Mouse (Mus musculus): ENCODE data around the gene Bmt2.

The Bmt2 gene

DNA sequence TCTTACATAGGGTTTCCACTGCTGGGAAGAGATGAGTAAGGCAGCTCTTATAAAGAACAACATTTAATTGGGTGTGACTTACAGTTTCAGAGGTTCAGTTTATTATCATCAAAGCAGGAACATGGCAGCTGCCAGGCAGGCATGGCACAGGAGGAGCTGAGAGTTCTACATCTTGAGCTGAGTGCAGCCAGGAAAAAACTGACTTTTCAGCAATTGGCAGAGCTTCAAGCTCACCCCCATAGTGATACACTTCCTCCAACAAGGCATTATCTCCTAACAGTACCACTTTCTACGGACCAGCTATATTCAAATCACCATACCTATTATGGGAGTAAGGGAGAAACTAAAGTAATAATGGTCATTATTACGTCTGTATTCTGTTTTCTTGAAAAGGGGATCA lies 58.1 kb downstream of the Bmt2 start:
- no peak for DNase-seq (ENCODE audit: low read depth, low spot score)

DNA sequence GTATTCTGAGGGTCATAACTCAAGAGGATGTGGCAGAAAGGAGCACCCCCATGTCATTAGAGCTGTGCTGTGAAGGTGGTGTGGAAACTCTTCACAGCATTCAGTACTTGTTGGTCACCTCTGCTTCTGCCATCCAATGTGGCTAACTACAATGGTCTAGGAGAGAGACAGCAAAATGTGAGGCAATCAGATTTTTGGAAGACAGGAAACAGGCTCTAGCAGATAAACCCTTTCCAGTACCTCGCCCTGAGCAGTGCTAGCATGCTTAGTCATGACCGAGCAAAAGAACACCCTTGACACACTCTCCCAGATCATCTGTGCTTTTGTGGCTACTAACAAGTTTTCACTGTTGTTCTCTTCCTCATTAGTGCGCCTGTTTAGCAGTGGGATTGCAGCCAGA lies 60.7 kb downstream of the Bmt2 start:
- DNase-seq (ENCODE audit: low read depth, low spot score), result no peak

DNA sequence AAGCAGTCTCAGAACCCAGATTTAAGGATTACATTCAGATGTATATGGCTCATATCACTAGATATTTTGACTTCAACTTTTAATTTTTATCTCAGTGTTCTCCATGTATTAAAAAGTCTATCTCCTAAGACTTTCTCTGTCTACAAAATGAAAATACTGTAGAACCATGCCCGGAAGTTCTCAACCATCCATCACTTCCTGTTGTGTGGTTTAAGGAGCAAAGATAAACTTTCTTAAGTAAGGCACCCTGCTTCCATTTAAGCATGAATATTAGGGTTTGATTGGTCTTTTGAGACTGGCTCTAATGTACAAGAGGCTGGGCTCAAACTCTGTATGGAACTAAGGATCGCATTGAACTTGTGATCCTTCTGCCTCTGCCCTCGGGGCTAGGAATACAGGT lies 63.2 kb downstream of the Bmt2 start:
- DNase-seq (ENCODE audit: low read depth, low spot score), result no peak

DNA sequence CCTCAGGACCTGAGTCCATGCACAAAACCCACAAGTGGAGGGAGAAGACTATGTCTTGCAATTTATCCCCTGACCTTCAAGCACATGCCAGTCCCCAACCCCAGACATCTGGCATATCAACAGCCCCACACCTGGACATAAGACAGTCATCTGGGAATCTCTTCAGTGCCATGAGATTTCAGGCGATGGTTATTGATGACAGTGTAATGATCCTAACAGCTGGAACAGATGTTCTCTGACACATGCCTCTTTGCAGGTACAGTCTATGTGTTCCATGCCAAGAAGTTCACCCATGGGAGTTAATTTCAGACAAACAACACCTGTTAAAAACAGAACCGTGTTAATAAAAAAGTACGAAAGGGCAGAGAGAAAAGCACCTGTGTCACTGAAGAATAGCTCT lies 64.1 kb downstream of the Bmt2 start:
- DNase-seq (ENCODE audit: low read depth, low spot score), result no peak

DNA sequence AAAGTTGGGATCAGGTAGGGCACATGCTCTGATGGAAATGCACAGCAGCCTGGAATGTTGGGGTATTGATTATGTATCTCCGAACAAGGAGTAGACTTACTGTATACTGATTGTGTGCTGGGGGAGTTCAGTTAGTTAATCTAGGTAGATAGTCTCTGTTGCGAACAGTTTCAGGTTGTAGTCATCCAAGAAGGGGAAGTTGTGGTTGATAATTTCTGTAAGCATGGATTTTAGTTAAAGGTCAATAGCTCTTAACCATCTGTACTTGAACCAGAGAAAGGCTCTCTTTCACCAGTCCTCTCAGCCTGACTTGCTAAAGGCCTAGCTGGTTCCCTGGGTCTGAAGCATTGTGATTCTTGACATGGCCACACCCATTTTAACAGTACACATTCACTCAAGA lies 66.9 kb downstream of the Bmt2 start:
- DNase-seq (ENCODE audit: low read depth, low spot score), result no peak

DNA sequence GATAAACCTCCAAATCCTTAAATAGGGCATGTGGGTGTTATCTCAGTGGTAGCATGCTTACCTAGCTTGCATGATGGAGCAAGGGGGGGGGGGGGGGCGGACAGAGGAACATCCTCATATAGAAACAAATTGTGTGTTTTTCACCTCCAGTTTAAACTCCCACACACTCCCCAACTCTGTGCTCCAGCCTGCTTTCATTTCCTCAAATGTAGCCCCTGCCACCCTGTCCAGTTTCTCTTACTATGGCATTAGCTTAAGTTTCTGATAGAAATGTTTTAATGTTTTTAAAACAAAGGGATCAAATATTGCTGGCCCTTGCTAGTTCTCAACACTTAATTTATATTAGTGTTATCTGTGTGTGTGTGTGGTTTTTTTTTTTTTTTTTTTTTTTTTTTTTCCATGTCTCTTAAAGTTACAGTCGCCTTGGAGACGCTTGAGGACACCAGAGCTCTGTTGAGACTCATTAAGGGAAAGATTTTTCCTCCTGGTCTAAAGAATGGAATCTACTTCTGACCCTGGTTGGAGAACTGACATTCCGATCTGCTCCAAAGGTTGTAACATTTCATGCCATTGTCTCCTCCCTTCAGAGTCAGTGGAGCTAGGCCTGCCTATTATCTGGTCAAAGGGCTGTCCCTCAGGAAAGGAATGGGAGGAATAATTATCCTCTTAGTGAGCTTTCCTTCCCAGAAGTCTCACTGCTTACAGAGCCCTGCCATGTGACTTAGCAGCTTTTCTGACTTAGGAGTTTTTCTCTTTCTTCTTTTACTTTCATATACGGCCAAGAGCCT lies 68.2 kb downstream of the Bmt2 start:
- DNase-seq (ENCODE audit: low read depth, low spot score), result peak; percentile 54

DNA sequence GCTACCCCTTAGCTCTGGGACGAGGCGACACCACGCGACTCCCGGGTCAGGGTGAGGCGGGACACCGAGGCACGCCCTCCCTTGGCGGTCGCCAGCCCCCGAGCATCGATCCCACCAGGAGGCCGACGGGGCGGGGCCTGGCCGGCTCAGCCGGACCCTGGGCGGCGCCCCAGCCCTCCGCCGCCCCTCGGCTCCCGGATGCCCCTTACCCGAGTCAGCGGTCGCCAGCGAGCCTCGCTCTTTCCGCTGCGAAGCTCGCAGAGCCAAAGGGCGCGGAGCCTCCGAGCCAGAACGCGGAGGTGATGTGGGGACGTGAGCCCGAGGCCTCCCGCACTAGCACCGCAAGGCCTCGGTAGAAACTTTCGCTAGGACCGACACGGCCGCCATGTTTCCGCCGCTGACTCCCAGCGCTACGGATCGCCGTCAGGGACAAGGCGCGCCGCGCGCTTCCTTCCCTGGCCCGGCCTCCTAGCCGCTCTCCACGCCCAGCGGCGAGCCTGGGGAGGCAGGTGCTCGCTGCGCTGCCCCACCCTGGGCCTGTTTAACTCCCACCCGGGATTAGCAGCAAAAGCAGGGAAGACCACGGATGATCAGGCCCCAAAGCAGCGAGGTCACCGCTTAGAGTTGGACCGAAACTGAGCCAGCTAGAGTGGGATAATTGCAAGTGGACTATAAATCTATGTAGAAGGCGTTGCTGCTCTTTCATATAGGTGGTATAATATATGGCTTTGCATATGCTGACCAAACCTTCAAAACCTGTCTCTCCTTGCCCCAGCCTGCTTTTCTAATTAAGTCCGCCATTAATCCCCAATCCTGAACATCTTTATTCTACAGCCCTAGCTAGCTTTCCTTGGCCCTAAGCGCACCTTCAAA lies 69.9 kb downstream of the Bmt2 start, which contains the start of gene Tmem168:
Gene Tmem168 (minus strand): TSS at position 480 of the 873 bp plus-strand sequence.
- DNase-seq (ENCODE audit: low read depth, low spot score), result peak; percentile 94

DNA sequence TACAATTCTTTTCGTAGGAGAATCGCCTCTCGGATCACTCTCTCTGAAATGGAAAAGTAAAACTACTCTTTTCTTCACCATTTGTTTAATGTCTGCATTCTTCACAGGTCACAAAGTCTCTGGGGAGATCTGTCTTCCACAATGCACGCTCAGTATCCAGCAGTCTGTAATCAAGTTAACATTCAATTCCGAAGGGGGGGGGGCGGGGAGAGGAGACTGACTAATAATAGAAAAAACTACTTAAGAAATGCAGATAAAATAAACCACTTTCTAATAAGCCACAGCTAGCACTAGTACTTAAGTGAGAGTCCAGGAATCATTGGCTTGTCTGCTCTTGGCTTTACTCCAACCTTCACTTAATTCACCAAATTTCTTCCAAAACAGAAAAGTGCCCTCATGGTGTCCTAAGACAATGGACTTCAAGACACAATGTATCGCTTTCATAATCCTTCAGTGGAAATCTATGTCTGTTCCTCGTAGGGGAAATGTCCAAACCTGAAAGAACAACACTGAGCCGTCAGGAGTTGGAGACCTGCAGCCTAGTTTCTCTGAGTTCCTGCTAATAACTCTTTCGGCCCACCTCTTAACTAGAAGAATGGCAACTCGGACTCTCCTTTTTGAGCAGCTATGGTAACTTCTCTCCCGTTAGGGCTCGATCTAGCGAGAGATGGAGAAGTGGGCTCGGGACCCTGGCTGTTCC lies 70.7 kb downstream of the Bmt2 start:
- DNase-seq (ENCODE audit: low read depth, low spot score), result no peak

DNA sequence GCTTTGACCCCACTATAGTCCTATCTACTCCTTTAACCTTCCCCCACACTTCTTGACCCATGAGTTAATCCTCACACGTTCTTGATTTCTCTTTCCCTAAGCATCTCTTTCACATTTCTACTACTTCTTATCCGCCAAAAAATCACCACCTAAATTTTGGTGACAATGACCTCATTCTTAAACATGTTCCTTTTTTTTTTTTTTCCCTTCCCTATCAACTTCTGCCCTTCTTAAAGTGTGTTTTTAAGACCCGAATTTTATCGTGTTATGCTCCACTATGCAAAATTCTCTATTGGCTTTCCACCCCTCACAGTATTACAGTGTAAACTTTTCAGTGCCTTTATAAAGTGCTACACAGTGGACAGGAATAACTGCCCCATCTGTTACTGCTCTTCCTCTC lies 71.4 kb downstream of the Bmt2 start:
- DNase-seq (ENCODE audit: low read depth, low spot score), result no peak

DNA sequence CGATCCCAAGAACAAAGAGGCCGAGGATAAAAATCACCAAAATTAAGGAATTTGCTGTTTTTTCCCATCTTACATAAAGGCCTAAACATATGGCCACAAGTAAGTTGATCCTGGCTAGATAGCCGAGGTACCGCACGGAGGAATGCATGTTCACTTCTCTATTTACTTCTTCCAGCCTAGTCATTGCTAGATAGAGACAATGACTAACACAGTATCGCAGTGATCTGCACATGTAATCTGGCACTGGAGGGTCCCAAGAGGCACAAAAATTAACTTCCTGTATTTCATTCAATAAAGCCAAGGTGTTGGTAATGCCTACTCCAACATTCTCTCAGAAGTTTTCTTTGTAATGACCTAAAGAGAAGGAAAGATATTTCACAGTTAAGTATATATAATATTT lies 74.6 kb downstream of the Bmt2 start:
- DNase-seq (ENCODE audit: low read depth, low spot score), result no peak

DNA sequence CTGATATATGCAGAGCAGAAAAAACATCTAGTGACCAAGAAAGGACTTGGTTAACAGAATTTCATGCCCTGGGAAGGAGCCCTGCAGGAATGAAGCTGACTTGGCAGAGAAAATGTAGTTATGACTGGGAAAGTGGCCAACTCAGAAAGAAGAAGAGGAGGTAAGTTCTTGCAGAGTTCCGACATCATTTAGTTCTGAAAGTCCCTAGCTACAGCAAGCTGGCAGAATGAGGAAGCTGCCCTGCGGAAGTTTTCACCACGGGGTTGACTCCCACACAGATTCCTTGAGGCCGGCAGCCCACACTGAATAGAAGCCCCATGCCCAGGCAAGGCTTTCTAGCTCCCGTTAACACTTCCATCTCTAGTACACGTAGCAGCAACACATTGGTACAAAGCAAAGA lies 76.2 kb downstream of the Bmt2 start:
- no peak for DNase-seq (ENCODE audit: low read depth, low spot score)

DNA sequence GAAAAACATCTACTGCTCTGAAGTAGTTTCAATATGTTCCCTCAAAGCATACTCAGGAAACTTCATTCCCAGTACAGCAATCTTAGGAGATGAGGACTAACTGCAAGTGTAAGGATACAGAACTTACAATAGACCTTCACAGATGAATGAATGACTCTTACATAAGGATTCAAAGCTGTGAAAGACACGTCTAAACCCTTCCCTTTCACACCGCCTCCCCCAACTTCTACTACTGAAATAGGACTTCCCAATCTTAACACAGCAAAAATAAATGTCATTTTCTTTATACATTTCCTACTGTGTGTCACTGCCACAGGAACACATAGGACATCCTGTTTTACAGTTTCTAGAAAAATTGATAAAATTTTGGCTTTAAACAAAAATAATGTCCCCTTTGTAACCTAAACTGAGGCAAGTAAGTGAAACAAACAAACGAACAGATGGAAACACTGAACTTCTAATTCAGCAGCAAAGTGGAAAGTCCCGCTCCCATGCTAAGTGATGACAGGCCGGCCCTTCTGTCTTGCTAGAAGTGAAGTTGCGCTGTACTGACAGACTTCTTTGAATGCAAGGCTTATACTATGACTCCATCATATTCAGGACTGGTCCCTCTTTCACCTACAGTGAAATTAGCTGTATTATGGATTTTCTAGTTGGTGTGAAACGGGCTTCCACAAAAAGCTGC lies 79.4 kb downstream of the Bmt2 start:
- DNase-seq (ENCODE audit: low read depth, low spot score), result no peak

DNA sequence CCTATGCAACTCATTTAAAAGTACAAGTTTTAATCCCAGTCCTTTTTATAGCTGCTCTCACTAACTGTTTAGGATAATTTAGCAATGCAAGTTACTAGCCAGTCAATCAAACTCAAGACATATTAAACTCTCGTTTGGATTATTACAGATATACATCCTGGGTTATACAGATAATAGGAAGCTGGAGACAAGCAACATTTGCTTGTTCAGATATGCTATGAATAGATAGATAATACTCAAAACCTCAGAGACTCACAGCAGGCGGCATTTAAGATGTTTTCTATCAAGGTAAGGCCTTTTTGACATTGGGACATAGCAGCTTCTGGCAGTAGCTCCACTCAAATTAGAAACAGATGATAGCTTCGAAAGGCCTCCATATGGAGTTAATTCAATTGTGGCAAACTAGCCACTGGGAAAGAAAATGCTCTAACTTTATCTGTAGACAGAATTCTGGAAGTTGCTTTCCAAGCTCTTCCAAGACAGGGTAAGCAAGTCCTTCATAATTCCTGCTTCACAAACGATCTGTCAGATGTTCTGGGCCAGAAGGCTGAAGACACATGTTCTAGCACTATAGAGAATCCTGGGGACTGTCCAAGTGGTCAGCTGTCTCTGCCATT lies 84.9 kb downstream of the Bmt2 start:
- DNase-seq (ENCODE audit: low read depth, low spot score), result no peak

DNA sequence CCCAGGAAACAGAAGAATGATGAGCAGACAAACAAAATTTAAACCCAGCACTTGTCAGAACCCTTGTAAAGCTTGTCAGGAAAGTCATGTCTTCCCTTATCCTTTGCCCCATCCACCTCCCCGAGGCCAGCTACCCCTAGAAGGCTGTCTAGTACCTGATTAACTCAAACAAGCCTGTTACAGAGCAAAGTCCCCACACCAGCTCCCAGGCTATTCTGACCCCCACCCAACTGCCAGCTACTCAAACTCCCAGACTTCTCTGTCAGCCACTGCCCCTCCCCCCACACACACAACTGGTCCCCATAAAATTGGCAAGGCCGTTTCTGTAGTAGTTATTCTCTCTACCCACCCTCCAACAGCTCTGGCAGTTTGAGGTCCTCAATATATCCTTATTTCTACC lies 91.2 kb downstream of the Bmt2 start:
- no peak for DNase-seq (ENCODE audit: low read depth, low spot score)

DNA sequence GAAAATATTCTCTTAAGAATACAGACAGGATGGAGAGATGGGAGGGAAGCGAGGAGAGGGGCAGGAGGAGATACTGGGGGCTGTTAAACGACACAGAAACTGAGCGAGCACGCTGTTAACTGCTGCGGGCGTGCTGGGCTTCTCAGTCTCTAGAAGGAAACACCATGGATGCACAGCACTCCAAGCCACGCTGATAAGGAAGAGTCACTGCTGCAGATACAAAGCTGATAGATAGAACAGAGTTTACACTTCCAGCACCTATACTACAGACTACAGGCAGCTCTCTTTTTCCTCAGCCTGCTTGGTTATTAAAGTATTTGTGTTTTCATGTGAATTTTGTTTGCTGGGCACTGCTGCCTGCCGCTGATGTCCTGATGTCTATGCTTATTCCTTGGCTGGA lies 91.6 kb downstream of the Bmt2 start:
- no peak for DNase-seq (ENCODE audit: low read depth, low spot score)

DNA sequence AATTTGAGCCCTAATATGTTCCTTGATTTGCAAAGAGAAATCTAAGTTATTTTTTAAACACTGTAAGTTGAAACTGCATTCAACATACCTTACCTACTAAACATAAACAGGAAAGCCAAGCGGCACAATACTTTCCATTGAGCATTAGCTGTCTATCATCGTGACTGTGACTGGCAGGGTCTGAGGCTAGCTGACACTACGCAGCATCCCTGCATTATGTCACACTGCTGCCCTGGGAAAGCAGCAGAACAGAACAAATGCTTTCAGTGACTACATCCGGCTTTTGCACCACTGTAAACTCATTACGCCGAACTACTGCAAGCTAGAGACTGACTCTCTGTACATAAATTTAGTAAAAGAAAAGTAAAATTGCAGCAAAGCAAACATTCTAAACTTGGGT lies 93.0 kb downstream of the Bmt2 start:
- DNase-seq (ENCODE audit: low read depth, low spot score), result no peak

DNA sequence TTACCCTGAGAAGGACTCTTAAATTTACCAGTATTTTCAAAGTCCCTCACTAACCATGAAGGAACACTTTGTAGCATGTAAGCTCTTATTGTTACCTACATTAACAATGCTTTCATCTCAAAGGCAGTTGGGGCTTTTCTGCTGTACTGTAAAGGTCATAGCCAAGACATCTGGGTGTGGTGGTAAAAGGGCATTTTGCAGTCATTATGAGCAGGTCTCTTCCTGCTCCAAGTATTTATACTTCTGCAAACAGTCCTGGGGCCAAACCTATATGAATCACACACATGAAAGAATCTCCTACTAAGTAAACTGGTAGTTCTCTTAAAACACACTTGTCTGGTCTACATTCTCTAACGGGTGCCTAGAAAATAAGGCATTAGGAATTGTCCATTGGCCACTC lies 95.7 kb downstream of the Bmt2 start:
- no peak for DNase-seq (ENCODE audit: low read depth, low spot score)

Measured in ZHBTc4 (cell line).